Mouse (Mus musculus): ENCODE measurements around the gene Ddx54. TPM values are rescaled to one million over a fixed set of nuclear protein-coding genes. Genes with fewer than 3 reads are reported as not detected.

Gene Ddx54
- polyA plus RNA-seq, 1 experiment from 2014 or later, result 62.3 TPM

DNA sequence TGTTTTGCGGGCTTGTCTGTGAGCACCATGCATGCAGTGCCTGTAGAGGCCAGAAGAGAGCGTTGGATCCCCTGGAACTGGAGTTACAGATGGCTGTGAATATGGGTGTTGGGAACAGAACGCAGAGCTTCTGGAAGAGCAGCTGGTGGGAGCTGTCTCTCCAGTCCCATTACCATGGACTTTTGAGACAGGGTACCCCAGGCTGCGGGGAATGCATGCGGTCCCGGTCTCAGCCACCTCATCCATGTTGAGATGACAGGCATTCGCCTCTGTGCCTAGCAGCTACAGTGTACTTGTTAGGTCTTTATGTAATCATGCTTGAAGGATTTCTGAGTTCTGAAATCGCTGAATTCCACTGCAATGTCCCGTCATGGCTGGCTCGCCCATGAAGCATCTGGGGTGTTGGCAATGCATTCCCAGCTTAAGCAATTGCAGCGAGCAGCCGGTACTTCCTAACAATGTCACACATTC is 43.8 kb downstream of the Ddx54 start:
- Histone ChIP-seq H3K36me3 (replicated peaks) (no peaks in the 10 kb centered on the region), H3K4me1 (peaks cover 2% of the 10 kb centered on the region; the same call in 1 of the 2 replicates), H3K27me3 (replicated peaks; ENCODE audit: low read depth, poor library complexity, severe bottlenecking) (peaks cover 17% of the 10 kb centered on the region), H3K27ac (replicated peaks) (no peak overlapping the region), H3K4me3 (no peak overlapping the region), H3K9me3 (no peaks in the 10 kb centered on the region)
- WGBS, result 87% methylated on average over 12 of the region's 12 CpGs
- no peak for DNase-seq (ENCODE audit: low spot score)

DNA sequence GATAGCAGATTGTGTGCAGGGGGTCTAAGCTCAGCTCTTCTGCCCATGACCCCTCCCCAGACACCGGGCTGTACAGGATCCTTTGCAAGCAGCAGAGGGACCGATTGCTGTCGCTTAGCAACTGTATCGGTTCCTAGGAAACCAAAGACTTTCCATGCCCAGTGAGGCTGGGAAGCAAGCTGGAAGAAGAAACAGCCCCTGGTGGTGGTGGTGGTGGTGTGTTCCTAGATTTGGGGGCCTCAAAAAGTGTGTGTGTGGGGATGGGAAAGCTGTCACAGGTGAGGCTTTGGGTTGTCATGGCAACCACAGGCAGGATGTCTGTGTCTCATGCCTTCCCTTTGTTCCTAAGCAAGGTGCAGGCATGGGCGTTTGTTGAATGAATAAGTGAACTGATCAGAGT is 48.3 kb downstream of the Ddx54 start:
- H3K4me3 ChIP-seq, result no peak overlapping the region
- H3K27ac ChIP-seq (replicated peaks), result no peak overlapping the region
- DNase-seq (ENCODE audit: low spot score), result no peak
- no peaks in the 10 kb centered on the region for H3K9me3 ChIP-seq
- H3K36me3 ChIP-seq (replicated peaks), result no peaks in the 10 kb centered on the region
- no peaks in the 10 kb centered on the region; the same call in 1 of the 2 replicates for H3K4me1 ChIP-seq
- WGBS, result 64% methylated on average over 5 of the region's 5 CpGs
- H3K27me3 ChIP-seq (replicated peaks; ENCODE audit: low read depth, poor library complexity, severe bottlenecking), result peaks cover 5% of the 10 kb centered on the region

GRCm38 (mm10) chr5:120664888-120665287 is 52.3 kb downstream of the Ddx54 start:
- H3K4me3 ChIP-seq, result no peak overlapping the region
- H3K27me3 ChIP-seq (replicated peaks; ENCODE audit: low read depth, poor library complexity, severe bottlenecking), result peaks cover 27% of the 10 kb centered on the region
- no peak for DNase-seq (ENCODE audit: low spot score)
- H3K4me1 ChIP-seq, result peaks cover 4% of the 10 kb centered on the region; the same call in 1 of the 2 replicates
- H3K36me3 ChIP-seq (replicated peaks), result no peaks in the 10 kb centered on the region
- WGBS, result 52% methylated on average over 2 of the region's 2 CpGs
- H3K9me3 ChIP-seq, result no peaks in the 10 kb centered on the region
- no peak overlapping the region for H3K27ac ChIP-seq (replicated peaks)

- Histone ChIP-seq H3K27me3 (replicated peaks; ENCODE audit: low read depth, poor library complexity, severe bottlenecking) (peaks cover 27% of the 10 kb centered on the region), H3K27ac (replicated peaks) (no peak overlapping the region), H3K36me3 (replicated peaks) (no peaks in the 10 kb centered on the region), H3K4me3 (no peak overlapping the region), H3K9me3 (no peaks in the 10 kb centered on the region), H3K4me1 (peaks cover 4% of the 10 kb centered on the region; the same call in 1 of the 2 replicates)
- 73% methylated on average over 7 of the region's 7 CpGs for WGBS
- DNase-seq (ENCODE audit: low spot score), result no peak
Observed at GRCm38 (mm10) chr5:120668761-120669160, 56.2 kb downstream of the Ddx54 start.

DNA sequence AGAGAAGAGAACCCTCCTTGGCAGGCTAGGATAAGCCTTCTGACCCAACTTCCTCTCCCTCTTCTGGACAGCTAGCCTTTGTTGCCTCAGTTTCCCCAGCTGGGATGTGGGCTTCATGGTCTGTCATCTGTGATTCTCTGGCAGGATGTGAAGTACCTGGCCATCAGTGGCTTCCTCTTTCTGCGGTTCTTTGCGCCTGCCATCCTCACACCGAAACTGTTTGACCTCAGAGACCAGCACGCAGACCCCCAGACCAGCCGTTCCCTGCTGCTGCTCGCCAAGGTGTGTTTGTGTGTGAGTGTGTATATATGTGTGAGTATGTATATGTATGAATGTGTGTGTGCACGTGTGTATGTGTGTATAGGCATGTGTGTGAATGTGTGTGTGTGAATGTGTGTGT is 57.6 kb downstream of the Ddx54 start:
- no peak for DNase-seq (ENCODE audit: low spot score)
- H3K27ac ChIP-seq (replicated peaks), result no peak overlapping the region
- H3K4me1 ChIP-seq, result peaks cover 10% of the 10 kb centered on the region
- no peak overlapping the region for H3K4me3 ChIP-seq
- WGBS, result 89% methylated on average over 7 of the region's 7 CpGs
- H3K27me3 ChIP-seq (replicated peaks; ENCODE audit: low read depth, poor library complexity, severe bottlenecking), result peaks cover 33% of the 10 kb centered on the region
- no peaks in the 10 kb centered on the region for H3K36me3 ChIP-seq (replicated peaks)
- H3K9me3 ChIP-seq, result no peaks in the 10 kb centered on the region

DNA sequence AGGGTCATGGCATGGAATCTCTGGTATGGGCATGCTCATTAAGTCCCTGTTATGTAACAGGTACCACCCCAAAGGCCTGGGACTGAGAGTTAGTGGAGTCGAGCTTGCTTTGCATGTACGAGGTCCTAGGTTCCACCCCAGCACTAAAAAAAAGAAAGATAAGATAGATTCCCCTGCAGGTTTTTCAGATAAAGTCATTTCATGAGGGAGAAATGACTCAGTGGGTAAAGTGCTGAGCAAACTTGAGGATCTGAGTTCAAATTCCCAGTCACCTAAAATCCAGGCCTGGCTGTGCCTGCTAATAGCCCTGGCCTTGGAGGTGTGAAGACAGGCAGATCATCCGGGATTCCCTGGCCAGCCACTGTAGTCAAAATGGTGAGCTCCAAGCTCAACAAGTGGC is 59.3 kb downstream of the Ddx54 start:
- Histone ChIP-seq H3K4me3 (no peak overlapping the region), H3K36me3 (replicated peaks) (no peaks in the 10 kb centered on the region), H3K4me1 (peaks cover 6% of the 10 kb centered on the region), H3K27me3 (replicated peaks; ENCODE audit: low read depth, poor library complexity, severe bottlenecking) (peaks cover 18% of the 10 kb centered on the region; the same call in 1 of the 2 replicates), H3K27ac (replicated peaks) (no peak overlapping the region), H3K9me3 (no peaks in the 10 kb centered on the region)
- DNase-seq (ENCODE audit: low spot score), result no peak
- WGBS, result 85% methylated on average over 3 of the region's 3 CpGs

- Histone ChIP-seq H3K27me3 (replicated peaks; ENCODE audit: low read depth, poor library complexity, severe bottlenecking) (peaks cover 7% of the 10 kb centered on the region), H3K4me1 (peaks cover 6% of the 10 kb centered on the region), H3K36me3 (replicated peaks) (no peaks in the 10 kb centered on the region), H3K4me3 (no peak overlapping the region), H3K27ac (replicated peaks) (no peak overlapping the region), H3K9me3 (no peaks in the 10 kb centered on the region)
- 9% methylated on average over 12 of the region's 12 CpGs for WGBS
- DNase-seq (ENCODE audit: low spot score), result peak; percentile 68
Observed at GRCm38 (mm10) chr5:120673626-120674025, 61.1 kb downstream of the Ddx54 start.

GRCm38 (mm10) chr5:120674229-120675145 is 61.9 kb downstream of the Ddx54 start:
- DNase-seq (ENCODE audit: low spot score), result peak; percentile 57
- 43% methylated on average over 21 of the region's 21 CpGs for WGBS
- no peaks in the 10 kb centered on the region for H3K9me3 ChIP-seq
- H3K36me3 ChIP-seq (replicated peaks), result no peaks in the 10 kb centered on the region
- peak overlapping the region; percentile 30; the same call in 1 of the 2 replicates for H3K27ac ChIP-seq (replicated peaks)
- H3K4me1 ChIP-seq, result peaks cover 12% of the 10 kb centered on the region
- H3K27me3 ChIP-seq (replicated peaks; ENCODE audit: low read depth, poor library complexity, severe bottlenecking), result peaks cover 14% of the 10 kb centered on the region
- H3K4me3 ChIP-seq, result no peak overlapping the region

GRCm38 (mm10) chr5:120677516-120677915 is 65.0 kb downstream of the Ddx54 start:
- 32% methylated on average over 2 of the region's 2 CpGs for WGBS
- peaks cover 33% of the 10 kb centered on the region for H3K27me3 ChIP-seq (replicated peaks; ENCODE audit: low read depth, poor library complexity, severe bottlenecking)

More at GRCm38 (mm10) chr5:120677516-120677915, 65.0 kb downstream of the Ddx54 start:
- Histone ChIP-seq H3K27ac (replicated peaks) (no peak overlapping the region), H3K36me3 (replicated peaks) (no peaks in the 10 kb centered on the region), H3K4me3 (no peak overlapping the region), H3K4me1 (peaks cover 35% of the 10 kb centered on the region), H3K9me3 (no peaks in the 10 kb centered on the region)
- no peak for DNase-seq (ENCODE audit: low spot score)

Other genes with a start within 250 kb of the Ddx54 start
- 3.1 and 4.7 TPM in 2 replicates for gene Lhx5, start 181.0 kb upstream of the Ddx54 start, polyA plus RNA-seq (2016; fragmentation: Nextera tagmentation; extraction: Ambion mirVana)
- 6.2 and 7.1 TPM in 2 replicates for gene Sdsl, start 139.9 kb upstream of the Ddx54 start, polyA plus RNA-seq (2016; fragmentation: Nextera tagmentation; extraction: Ambion mirVana)
- not detected in 2 replicates for gene Sds, start 136.2 kb upstream of the Ddx54 start, polyA plus RNA-seq (2016; fragmentation: Nextera tagmentation; extraction: Ambion mirVana)
- 35.5 and 37.8 TPM in 2 replicates for gene Plbd2, start 109.1 kb upstream of the Ddx54 start, polyA plus RNA-seq (2016; fragmentation: Nextera tagmentation; extraction: Ambion mirVana)
- 4.1 and 5.2 TPM in 2 replicates for gene Slc8b1, start 101.6 kb upstream of the Ddx54 start, polyA plus RNA-seq (2016; fragmentation: Nextera tagmentation; extraction: Ambion mirVana)
- 11.9 and 12.3 TPM in 2 replicates for gene Tpcn1, start 24.1 kb upstream of the Ddx54 start, polyA plus RNA-seq (2016; fragmentation: Nextera tagmentation; extraction: Ambion mirVana)
- gene Iqcd, start 23.7 kb upstream of the Ddx54 start, polyA plus RNA-seq (2016; fragmentation: Nextera tagmentation; extraction: Ambion mirVana), result 0.65 and 0.81 TPM in 2 replicates
- gene Rita1, start 150 bp upstream of the Ddx54 start, polyA plus RNA-seq (2016; fragmentation: Nextera tagmentation; extraction: Ambion mirVana), result 19.4 and 20.1 TPM in 2 replicates
- 0.27 TPM in 1 of 2 replicates, not detected in the other for gene Cfap73, start 21.5 kb downstream of the Ddx54 start, polyA plus RNA-seq (2016; fragmentation: Nextera tagmentation; extraction: Ambion mirVana)
- 0.07 and 0.14 TPM in 2 replicates for gene Rasal1, start 36.1 kb downstream of the Ddx54 start, polyA plus RNA-seq (2016; fragmentation: Nextera tagmentation; extraction: Ambion mirVana)
- gene Dtx1, start 99.2 kb downstream of the Ddx54 start, polyA plus RNA-seq (2016; fragmentation: Nextera tagmentation; extraction: Ambion mirVana), result 1.8 and 2.2 TPM in 2 replicates
- 0.06 and 0.10 TPM in 2 replicates for gene Oas2, start 137.1 kb downstream of the Ddx54 start, polyA plus RNA-seq (2016; fragmentation: Nextera tagmentation; extraction: Ambion mirVana)
- gene Oas3, start 164.9 kb downstream of the Ddx54 start, polyA plus RNA-seq (2016; fragmentation: Nextera tagmentation; extraction: Ambion mirVana), result 0.06 TPM in 1 of 2 replicates, not detected in the other
- not detected in 2 replicates for gene Oas1e, start 182.8 kb downstream of the Ddx54 start, polyA plus RNA-seq (2016; fragmentation: Nextera tagmentation; extraction: Ambion mirVana)
- gene Oas1c, start 199.8 kb downstream of the Ddx54 start, polyA plus RNA-seq (2016; fragmentation: Nextera tagmentation; extraction: Ambion mirVana), result 0.14 and 0.49 TPM in 2 replicates
- not detected in 2 replicates for gene Oas1f, start 234.6 kb downstream of the Ddx54 start, polyA plus RNA-seq (2016; fragmentation: Nextera tagmentation; extraction: Ambion mirVana)
- gene Oas1h, start 248.7 kb downstream of the Ddx54 start, polyA plus RNA-seq (2016; fragmentation: Nextera tagmentation; extraction: Ambion mirVana), result not detected in 2 replicates

Data from embryonic facial prominence, embryonic 10.5 days (tissue).